Mouse (Mus musculus) neural tube, embryonic 11.5 days (tissue): ENCODE results near the gene Adam1b. TPM values are rescaled to one million over a fixed set of nuclear protein-coding genes. Genes with fewer than 3 reads are reported as not detected.

Experiments
- ATAC-seq: fragments of 200-750 bp; cut with Nextera tagmentation; 2 replicates; pipeline ENCODE4 v1.8.0; 2017; ENCODE audit warnings: moderate number of reproducible peaks, mild to moderate bottlenecking, moderate TSS enrichment, moderate library complexity; ENCODE audit not compliant: insufficient read depth, low FRiP score, low TSS enrichment
- DNase-seq: peaks from one replicate; pipeline ENCODE4 v3.0.0-alpha.2; 2015; ENCODE audit warnings: low spot score
- H3K27ac ChIP-seq: fragments of 300-500 bp; sonication (generic); 2 replicates; pipeline ENCODE4 v1.5.1; 2014; ENCODE audit warnings: low read depth, mild to moderate bottlenecking, low read length
- H3K27me3 ChIP-seq: fragments of 300-500 bp; sonication (generic); 2 replicates; pipeline ENCODE4 v1.6.1; 2014; ENCODE audit warnings: mild to moderate bottlenecking, low read length, mixed read lengths; ENCODE audit not compliant: control insufficient read depth, insufficient read depth
- H3K36me3 ChIP-seq: fragments of 300-500 bp; sonication (generic); 2 replicates; pipeline ENCODE4 v1.6.1; 2014; ENCODE audit warnings: mild to moderate bottlenecking, low read length, moderate library complexity, mixed read lengths; ENCODE audit not compliant: control insufficient read depth, insufficient read depth
- H3K4me1 ChIP-seq: fragments of 300-500 bp; sonication (generic); 2 replicates; pipeline ENCODE4 v1.6.1; 2014; ENCODE audit warnings: low read length, mixed read lengths; ENCODE audit not compliant: control insufficient read depth, insufficient read depth
- H3K4me2 ChIP-seq: fragments of 300-500 bp; sonication (generic); 2 replicates; pipeline ENCODE4 v1.6.1; 2014; ENCODE audit warnings: low read depth, mild to moderate bottlenecking, moderate library complexity
- H3K4me3 ChIP-seq: fragments of 300-500 bp; sonication (generic); 2 replicates; pipeline ENCODE4 v1.5.1; 2014; ENCODE audit warnings: low read depth, low read length
- H3K9ac ChIP-seq: fragments of 300-500 bp; sonication (generic); 2 replicates; pipeline ENCODE4 v1.6.1; 2014; ENCODE audit warnings: mild to moderate bottlenecking, low read length
- H3K9me3 ChIP-seq: fragments of 300-500 bp; sonication (generic); 2 replicates; pipeline ENCODE4 v1.6.1; 2016; ENCODE audit warnings: low read length; ENCODE audit not compliant: control insufficient read depth
- WGBS: fragments of 180-500 bp; shearing (Covaris S2); extraction: QIAGEN DNeasy Blood & Tissue Kit; methylation state at CpG from one replicate; pipeline ENCODE4 v1.1.7; 2014; 5-methylcytosine and 5-hydroxymethylcytosine counted together
- polyA plus RNA-seq: library from polyadenylated mRNA; unstranded; fragments of >200 nt; fragmentation: Nextera tagmentation; extraction: Ambion mirVana; gene quantifications from 2 replicates; pipeline ENCODE4 v1.2.1, GENCODE M21; 2014

Adam1b gene
- polyA plus RNA-seq, 1 experiment from 2014 or later, result not detected

DNA sequence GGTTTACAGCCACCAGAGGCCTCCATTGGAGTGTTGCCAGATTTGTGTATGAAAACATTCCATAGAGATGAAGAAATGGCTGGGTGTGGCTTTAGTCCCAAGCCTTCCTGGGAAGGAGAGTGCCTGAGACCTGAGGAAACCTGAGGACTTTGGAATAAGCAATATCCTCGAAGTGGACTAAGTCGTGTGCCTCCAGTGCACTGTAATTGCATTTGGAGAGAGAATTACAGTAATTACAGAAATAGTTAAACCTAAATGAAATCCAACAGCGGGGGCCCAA, 48.8 kb downstream of the Adam1b start:
- H3K9me3 ChIP-seq, result no peaks in the 10 kb centered on the region
- H3K4me2 ChIP-seq, result no peak overlapping the region
- H3K4me3 ChIP-seq, result no peak overlapping the region
- no peaks in the 10 kb centered on the region for H3K36me3 ChIP-seq
- H3K27ac ChIP-seq, result no peak overlapping the region
- no peak overlapping the region for H3K9ac ChIP-seq
- DNase-seq (no peak), ATAC-seq (no peak)
- WGBS, result 89% methylated on average over 3 of the region's 3 CpGs
- H3K27me3 ChIP-seq, result no peaks in the 10 kb centered on the region
- no peaks in the 10 kb centered on the region; the same call in 1 of the 2 replicates for H3K4me1 ChIP-seq

DNA sequence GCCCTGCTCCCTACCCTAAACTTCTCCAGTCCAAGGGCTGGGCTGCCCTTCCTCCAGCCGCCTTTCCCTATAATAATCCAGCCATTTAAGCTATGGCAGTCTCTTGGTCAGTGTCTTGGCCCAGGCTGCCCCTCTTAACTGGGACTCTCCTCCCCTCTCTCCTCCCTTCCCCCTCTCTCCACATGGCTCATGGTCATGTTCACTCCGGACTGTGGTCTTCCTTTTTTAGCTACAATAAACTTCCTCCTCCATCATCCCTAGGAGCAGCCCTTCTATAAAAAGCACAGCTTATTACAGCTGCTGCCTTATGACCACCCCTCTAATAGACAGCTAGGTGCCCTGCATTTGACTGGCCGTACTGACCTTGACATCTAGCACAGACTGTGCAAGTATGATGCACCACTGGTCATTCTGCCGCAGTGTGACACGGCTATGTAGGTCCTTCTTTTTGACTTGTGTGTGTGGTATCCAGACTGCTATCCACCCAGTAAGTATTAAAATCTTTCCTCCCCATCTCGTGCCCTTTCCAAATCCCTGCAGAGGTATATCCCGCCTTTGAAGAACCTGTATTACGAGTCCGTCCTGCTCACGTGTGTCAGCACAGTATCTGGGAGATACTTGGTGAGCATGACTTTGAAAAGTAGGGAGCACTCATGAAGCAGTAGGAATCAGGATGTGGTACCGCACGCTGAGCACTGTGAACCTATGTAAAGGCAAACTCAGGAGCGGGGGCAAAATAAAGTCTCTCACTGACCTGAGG, 49.3 kb downstream of the Adam1b start:
- whole genome bisulfite sequencing, result 93% methylated on average over 13 of the region's 13 CpGs
- no peak for ATAC-seq
- no peak overlapping the region for H3K9ac ChIP-seq
- no peak for DNase-seq
- no peak overlapping the region for H3K27ac ChIP-seq
- H3K9me3 ChIP-seq, result no peaks in the 10 kb centered on the region
- H3K4me2 ChIP-seq, result no peak overlapping the region
- H3K27me3 ChIP-seq, result no peaks in the 10 kb centered on the region
- H3K4me3 ChIP-seq, result no peak overlapping the region
- no peaks in the 10 kb centered on the region; the same call in 1 of the 2 replicates for H3K4me1 ChIP-seq
- H3K36me3 ChIP-seq, result no peaks in the 10 kb centered on the region

DNA sequence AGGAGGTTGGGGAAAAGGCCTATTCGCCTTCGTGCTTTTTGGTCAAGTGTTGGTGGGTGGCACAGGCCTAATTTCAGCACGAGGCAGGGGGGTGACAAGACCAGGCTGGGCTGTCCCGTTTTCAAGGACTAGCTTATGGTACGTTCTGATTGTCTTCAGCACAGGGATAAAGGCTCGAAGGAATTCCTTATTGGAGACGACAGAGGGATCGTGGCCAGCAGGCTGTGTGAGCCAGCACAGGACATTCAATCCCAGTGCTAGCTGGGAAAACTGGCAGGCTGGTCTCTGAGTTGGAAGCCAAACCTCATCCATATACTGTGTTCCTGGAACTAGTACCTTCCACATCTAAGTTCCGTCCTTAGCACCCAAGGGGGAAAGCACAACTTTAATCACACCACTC, 50.3 kb downstream of the Adam1b start:
- Histone ChIP-seq H3K9me3 (no peaks in the 10 kb centered on the region), H3K36me3 (peaks cover 2% of the 10 kb centered on the region; the same call in 1 of the 2 replicates), H3K9ac (peak overlapping the region; percentile 84), H3K27ac (peak overlapping the region; percentile 89), H3K4me3 (peak overlapping the region; percentile 74), H3K27me3 (no peaks in the 10 kb centered on the region), H3K4me2 (peak overlapping the region; percentile 68), H3K4me1 (no peaks in the 10 kb centered on the region; the same call in 1 of the 2 replicates)
- DNase-seq (no peak), ATAC-seq (no peak)
- WGBS, result 12% methylated on average over 9 of the region's 9 CpGs

DNA sequence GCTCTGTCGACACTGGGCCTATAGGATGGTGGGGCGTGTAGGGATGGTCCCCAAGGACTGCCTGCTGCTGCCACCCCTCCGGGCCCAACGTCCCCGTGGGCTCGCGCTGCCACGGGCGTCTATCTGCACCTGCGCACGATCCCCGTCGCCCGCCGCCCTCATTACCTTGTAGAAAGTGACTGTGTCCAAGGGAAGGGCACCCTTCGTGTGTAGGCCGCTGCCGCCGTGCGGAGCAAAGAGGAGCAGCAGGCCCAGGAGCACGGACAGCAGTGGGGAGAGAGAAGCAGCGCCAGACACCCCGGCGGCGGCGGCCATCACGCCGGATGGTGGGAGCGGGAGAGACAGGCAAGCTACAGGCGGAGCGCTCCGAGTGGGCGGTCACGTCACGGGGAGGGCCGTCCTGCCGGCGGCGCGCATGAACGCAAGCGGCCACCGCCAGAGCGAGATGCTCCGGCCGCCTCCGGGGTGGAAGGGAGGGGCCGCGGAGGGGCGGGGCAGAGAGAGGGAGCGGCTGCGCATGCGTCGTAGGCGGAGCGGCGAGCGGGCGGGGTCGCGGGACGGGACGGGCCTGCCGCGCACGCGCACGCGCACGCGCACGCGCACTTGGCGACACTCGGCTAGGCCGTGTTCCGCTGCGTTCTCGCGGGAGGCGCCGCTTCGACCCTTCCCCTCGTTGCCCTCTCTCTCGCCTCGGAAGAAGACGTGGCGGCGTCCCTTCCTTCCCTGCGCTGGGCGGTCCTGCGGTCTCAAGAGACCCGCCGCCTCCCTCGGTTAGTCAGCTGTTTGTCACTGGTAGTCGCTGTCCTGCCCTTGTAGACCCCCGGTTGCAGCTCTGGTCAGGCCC, 51.0 kb downstream of the Adam1b start, which contains the start of gene Erp29:
Gene Erp29, minus strand, starts transcription at position 481 of the 844 bp plus-strand sequence.
- Histone ChIP-seq H3K4me1 (no peaks in the 10 kb centered on the region; the same call in 1 of the 2 replicates), H3K36me3 (peaks cover 2% of the 10 kb centered on the region; the same call in 1 of the 2 replicates), H3K9ac (peak within 1 kb of the TSS; percentile 90), H3K27me3 (no peaks in the 10 kb centered on the region), H3K27ac (peak within 1 kb of the TSS; percentile 91), H3K9me3 (no peaks in the 10 kb centered on the region), H3K4me2 (peak within 1 kb of the TSS; percentile 68), H3K4me3 (peak within 1 kb of the TSS; percentile 74)
- WGBS, result under 1% methylated on average over 64 of the region's 97 CpGs
- DNase-seq, result peak; percentile 99
- ATAC-seq, result peak; percentile 80

DNA sequence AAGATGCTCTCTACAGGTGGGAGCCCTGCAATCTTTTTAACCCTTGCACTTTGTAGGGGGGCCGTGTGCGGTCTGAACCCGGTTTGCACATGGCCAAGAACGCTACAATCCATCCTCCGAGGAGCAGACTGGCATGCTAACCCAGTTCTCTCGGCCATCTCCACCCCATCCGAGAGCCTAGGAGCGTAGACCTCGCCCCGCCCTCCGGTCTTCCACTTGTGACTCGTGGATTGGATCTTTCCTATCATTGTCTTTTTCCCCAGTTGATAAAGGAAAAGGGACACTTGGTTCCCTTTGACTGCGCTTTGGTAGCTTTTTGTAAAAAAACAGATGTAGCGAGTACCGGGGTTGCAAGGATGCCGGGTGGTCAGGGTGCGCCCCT, 51.6 kb downstream of the Adam1b start, which contains the start of gene Tmem116:
Gene Tmem116, plus strand, starts transcription at position 250 of the 382 bp plus-strand sequence.
- H3K4me1 ChIP-seq, result no peaks in the 10 kb centered on the region; the same call in 1 of the 2 replicates
- H3K9ac ChIP-seq, result peak within 1 kb of the TSS; percentile 90
- peak; percentile 65 for DNase-seq
- H3K4me2 ChIP-seq, result peak within 1 kb of the TSS; percentile 68
- H3K9me3 ChIP-seq, result no peaks in the 10 kb centered on the region
- H3K27ac ChIP-seq, result peak within 1 kb of the TSS; percentile 91
- under 1% methylated on average over 17 of the region's 17 CpGs for WGBS
- 0 out of 2 replicates have a peak, but pooled peaks have one; percentile 36 for ATAC-seq
- H3K27me3 ChIP-seq, result no peaks in the 10 kb centered on the region
- H3K36me3 ChIP-seq, result peaks cover 5% of the 10 kb centered on the region
- peak within 1 kb of the TSS; percentile 74 for H3K4me3 ChIP-seq

DNA sequence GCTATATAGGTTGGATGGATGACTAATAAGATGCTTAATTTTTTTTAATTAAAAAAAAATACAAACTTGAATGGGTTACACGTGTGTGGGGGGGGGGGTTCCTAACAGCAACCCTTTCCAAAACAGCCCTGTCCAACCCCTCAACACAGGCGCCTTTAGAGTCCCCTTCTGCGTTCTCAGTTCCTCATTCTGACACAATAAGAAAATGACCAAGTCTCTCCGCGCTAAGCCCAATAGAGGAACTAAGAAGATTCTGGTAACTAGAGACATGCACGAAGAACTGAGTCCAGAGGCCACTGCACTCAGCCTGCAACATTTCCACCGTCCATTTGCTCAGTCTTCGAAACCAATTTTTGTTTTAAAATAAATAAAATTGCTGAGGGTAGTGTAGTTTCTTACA, 52.0 kb downstream of the Adam1b start:
- H3K36me3 ChIP-seq, result peaks cover 7% of the 10 kb centered on the region
- ATAC-seq (no peak), DNase-seq (peak; percentile 16)
- no peak overlapping the region for H3K27ac ChIP-seq
- peak overlapping the region; percentile 90 for H3K9ac ChIP-seq
- H3K4me3 ChIP-seq, result peak overlapping the region; percentile 74
- H3K27me3 ChIP-seq, result no peaks in the 10 kb centered on the region
- peak overlapping the region; percentile 68 for H3K4me2 ChIP-seq
- no peaks in the 10 kb centered on the region for H3K9me3 ChIP-seq
- 35% methylated on average over 8 of the region's 8 CpGs for WGBS
- no peaks in the 10 kb centered on the region; the same call in 1 of the 2 replicates for H3K4me1 ChIP-seq

DNA sequence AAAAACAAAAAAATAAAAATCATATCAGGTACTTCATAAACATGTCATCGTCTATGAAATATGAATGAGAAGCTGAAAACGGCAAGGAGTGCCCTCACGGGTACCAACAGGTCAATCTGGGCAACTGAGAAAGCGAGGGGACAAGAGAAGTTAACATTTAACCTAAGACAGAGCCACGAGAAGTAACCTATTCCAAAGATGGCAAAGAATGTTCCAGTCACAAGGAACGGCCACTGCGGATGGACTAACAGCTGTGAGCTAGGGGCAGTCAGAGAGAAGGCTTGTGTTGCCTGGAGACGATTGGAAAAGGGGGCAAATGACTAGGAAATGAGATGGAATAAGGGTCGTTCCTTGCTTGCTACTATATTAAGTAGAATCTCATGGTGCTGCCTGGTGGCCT, 52.8 kb downstream of the Adam1b start:
- no peak overlapping the region for H3K9ac ChIP-seq
- 83% methylated on average over 9 of the region's 9 CpGs for WGBS
- H3K4me3 ChIP-seq, result no peak overlapping the region
- H3K36me3 ChIP-seq, result peaks cover 7% of the 10 kb centered on the region
- no peaks in the 10 kb centered on the region; the same call in 1 of the 2 replicates for H3K4me1 ChIP-seq
- no peak overlapping the region for H3K27ac ChIP-seq
- ATAC-seq, result no peak
- no peaks in the 10 kb centered on the region for H3K9me3 ChIP-seq
- no peak for DNase-seq
- no peak overlapping the region for H3K4me2 ChIP-seq
- H3K27me3 ChIP-seq, result no peaks in the 10 kb centered on the region
